In genomic region chr10:39239498-39240177, GRCm38 (mm10) we compare ENCODE assay signal across 8 mouse cellular contexts.
DNase-seq lines count a peak whose midpoint lies in the region; ATAC-seq and TF ChIP-seq lines count a peak whose summit lies in the region.

No protein-coding gene starts in this region.

- TF ChIP-seq POLR2A in limb, embryonic 14.5 days (IDR thresholded peaks at IDR 0.05; ENCODE audit: borderline replicate concordance, extremely low read depth, insufficient read depth, insufficient read length), result no peak

- no peaks in the 10 kb centered on the region for H3K36me3 ChIP-seq in embryonic facial prominence, embryonic 12.5 days
- no peaks in the 10 kb centered on the region for H3K36me3 ChIP-seq in heart, embryonic 10.5 days
- no peaks in the 10 kb centered on the region for H3K36me3 ChIP-seq in kidney, embryonic 14.5 days (ENCODE audit: control insufficient read depth, insufficient read depth, low read length)
- no peaks in the 10 kb centered on the region for H3K36me3 ChIP-seq in limb, embryonic 14.5 days (ENCODE audit: control insufficient read depth, insufficient read depth, low read length)
- no peaks in the 10 kb centered on the region for H3K36me3 ChIP-seq in midbrain, postnatal 0 days (ENCODE audit: insufficient read depth, low read length)

- peak; percentile 92 for TF ChIP-seq CTCF in midbrain, postnatal 0 days (IDR thresholded peaks at IDR 0.05)

- no peaks in the 10 kb centered on the region for H3K27me3 ChIP-seq in embryonic facial prominence, embryonic 12.5 days
- no peaks in the 10 kb centered on the region for H3K27me3 ChIP-seq in heart, embryonic 10.5 days (ENCODE audit: insufficient read depth, poor library complexity, severe bottlenecking)
- no peaks in the 10 kb centered on the region for H3K27me3 ChIP-seq in kidney, embryonic 14.5 days (ENCODE audit: control insufficient read depth, insufficient read depth, low read length)
- H3K27me3 ChIP-seq in limb, embryonic 14.5 days (ENCODE audit: control insufficient read depth, insufficient read depth, low read length), result no peaks in the 10 kb centered on the region
- H3K27me3 ChIP-seq in midbrain, postnatal 0 days (ENCODE audit: insufficient read depth, low read length), result no peaks in the 10 kb centered on the region

- DNase-seq in 3134 (ENCODE audit: extremely low read depth, insufficient read length, low spot score), result peak; percentile 54
- peak; percentile 90 for DNase-seq in adrenal gland, postnatal 14 days
- DNase-seq in heart, embryonic 10.5 days (ENCODE audit: low spot score), result peak; percentile 81
- peak; percentile 93 for DNase-seq in limb, embryonic 14.5 days (ENCODE audit: low spot score)
- peak; percentile 95 for DNase-seq in midbrain, postnatal 0 days (ENCODE audit: low spot score)
- DNase-seq in spleen, postnatal 36 days (ENCODE audit: low spot score in 2 of 2), result peak; percentile 47 to 65

- peaks cover 10% of the 10 kb centered on the region; the same call in 1 of the 2 replicates for H3K4me1 ChIP-seq in embryonic facial prominence, embryonic 12.5 days
- peaks cover 13% of the 10 kb centered on the region for H3K4me1 ChIP-seq in heart, embryonic 10.5 days
- 0 out of 2 replicates have a peak, but pooled peaks cover 6% of the 10 kb centered on the region for H3K4me1 ChIP-seq in kidney, embryonic 14.5 days (ENCODE audit: control insufficient read depth, insufficient read depth, low read length)
- peaks cover 6% of the 10 kb centered on the region for H3K4me1 ChIP-seq in limb, embryonic 14.5 days (ENCODE audit: control insufficient read depth, insufficient read depth, low read length)
- 0 out of 2 replicates have a peak, but pooled peaks cover 9% of the 10 kb centered on the region for H3K4me1 ChIP-seq in midbrain, postnatal 0 days (ENCODE audit: insufficient read depth, low read length)

- H3K9me3 ChIP-seq in embryonic facial prominence, embryonic 12.5 days, result no peaks in the 10 kb centered on the region
- no peaks in the 10 kb centered on the region for H3K9me3 ChIP-seq in heart, embryonic 10.5 days
- no peaks in the 10 kb centered on the region for H3K9me3 ChIP-seq in kidney, embryonic 14.5 days (ENCODE audit: control insufficient read depth, low read length)
- H3K9me3 ChIP-seq in limb, embryonic 14.5 days (ENCODE audit: control insufficient read depth, low read length), result no peaks in the 10 kb centered on the region
- no peaks in the 10 kb centered on the region for H3K9me3 ChIP-seq in midbrain, postnatal 0 days (ENCODE audit: low read length)

- H3K27ac ChIP-seq in embryonic facial prominence, embryonic 12.5 days, result no peak overlapping the region; the same call in 1 of the 2 replicates
- peak overlapping the region; percentile 69; the same call in 1 of the 2 replicates for H3K27ac ChIP-seq in heart, embryonic 10.5 days
- H3K27ac ChIP-seq in kidney, embryonic 14.5 days (ENCODE audit: low read depth, low read length), result no peak overlapping the region
- no peak overlapping the region for H3K27ac ChIP-seq in limb, embryonic 14.5 days (replicated peaks; ENCODE audit: low read depth, low read length)
- peak overlapping the region; percentile 32; the same call in 1 of the 2 replicates for H3K27ac ChIP-seq in midbrain, postnatal 0 days (ENCODE audit: low read depth, low read length)

- peak overlapping the region; percentile 37 for H3K4me2 ChIP-seq in embryonic facial prominence, embryonic 12.5 days (replicated peaks)
- 0 out of 2 replicates have a peak overlapping the region, but pooled peaks have one; percentile 1 for H3K4me2 ChIP-seq in kidney, embryonic 14.5 days (replicated peaks; ENCODE audit: low read depth, low read length)
- peak overlapping the region; percentile 35 for H3K4me2 ChIP-seq in limb, embryonic 14.5 days (replicated peaks; ENCODE audit: low read depth, low read length, severe bottlenecking)
- H3K4me2 ChIP-seq in midbrain, postnatal 0 days (ENCODE audit: low read depth, low read length, poor library complexity, severe bottlenecking), result peak overlapping the region; percentile 28

- ATAC-seq in embryonic facial prominence, embryonic 12.5 days (ENCODE audit: insufficient number of reproducible peaks, insufficient read depth, low FRiP score, low TSS enrichment), result 0 out of 2 replicates have a peak, but pooled peaks have one; percentile 43
- peak; percentile 82 for ATAC-seq in kidney, embryonic 14.5 days (ENCODE audit: low FRiP score, low TSS enrichment)
- peak; percentile 89 for ATAC-seq in limb, embryonic 14.5 days (ENCODE audit: low FRiP score, low read depth)
- peak; percentile 87 for ATAC-seq in midbrain, postnatal 0 days (ENCODE audit: low FRiP score)

- 19% methylated on average over 17 of the region's 17 CpGs for WGBS in embryonic facial prominence, embryonic 12.5 days
- 15% methylated on average over 17 of the region's 17 CpGs for WGBS in heart, embryonic 10.5 days
- WGBS in kidney, embryonic 14.5 days, result 15% methylated on average over 17 of the region's 17 CpGs
- WGBS in limb, embryonic 14.5 days, result 17% methylated on average over 17 of the region's 17 CpGs
- WGBS in midbrain, postnatal 0 days, result 17% methylated on average over 17 of the region's 17 CpGs

- H3K9ac ChIP-seq in embryonic facial prominence, embryonic 12.5 days, result no peak overlapping the region
- H3K9ac ChIP-seq in kidney, embryonic 14.5 days (ENCODE audit: low read depth, low read length), result no peak overlapping the region; the same call in 1 of the 2 replicates
- peak overlapping the region; percentile 34 for H3K9ac ChIP-seq in limb, embryonic 14.5 days (ENCODE audit: low read depth, low read length, severe bottlenecking)
- H3K9ac ChIP-seq in midbrain, postnatal 0 days (replicated peaks; ENCODE audit: low read length, poor library complexity, severe bottlenecking), result peak overlapping the region; percentile 46; the same call in 1 of the 2 replicates

- no peak overlapping the region for H3K4me3 ChIP-seq in embryonic facial prominence, embryonic 12.5 days
- H3K4me3 ChIP-seq in heart, embryonic 10.5 days, result peak overlapping the region; percentile 31; the same call in 1 of the 2 replicates
- no peak overlapping the region for H3K4me3 ChIP-seq in kidney, embryonic 14.5 days (ENCODE audit: low read length)
- H3K4me3 ChIP-seq in limb, embryonic 14.5 days (replicated peaks; ENCODE audit: low read length), result no peak overlapping the region
- no peak overlapping the region for H3K4me3 ChIP-seq in midbrain, postnatal 0 days (ENCODE audit: low read depth, low read length)

Comparison
In these comparisons a context has a peak if more than half of its experiments do, and no peak if none do; other contexts are left out.
1. H3K27ac ChIP-seq: peak in heart, embryonic 10.5 days (single experiment) and midbrain, postnatal 0 days (single experiment); none in embryonic facial prominence, embryonic 12.5 days (single experiment), kidney, embryonic 14.5 days (single experiment) and limb, embryonic 14.5 days (single experiment).
2. H3K9ac ChIP-seq: peak in limb, embryonic 14.5 days (single experiment) and midbrain, postnatal 0 days (single experiment); none in embryonic facial prominence, embryonic 12.5 days (single experiment) and kidney, embryonic 14.5 days (single experiment).
3. Peak in every context shown above with its lines, with median percentiles within 50 percentile points of each other: DNase-seq, ATAC-seq and H3K4me2 ChIP-seq.